Mouse (Mus musculus) embryonic stem cell, embryonic (primary cell): ENCODE results near the gene Alpk3.

Source experiments
- CTCF ChIA-PET, 4 experiments: fragments of 300-600 bp in 2 of 4; fragments of 350-600 bp in 2 of 4; sonication (Branson Sonifier 250); formaldehyde crosslinking; loops; one replicate each; lab custom pipeline; 2022; ENCODE audit warnings: inconsistent platforms in 2 of 4; lab: Charles Lee
- POLR2A ChIA-PET, 4 experiments: fragments of 300-600 bp in 2 of 4; fragments of 350-600 bp in 2 of 4; sonication (Branson Sonifier 250); formaldehyde crosslinking; loops; one replicate each; lab custom pipeline; 2022; ENCODE audit warnings: antibody characterized with exemption in 4 of 4, inconsistent platforms in 1 of 4; lab: Charles Lee

Gene Alpk3

GRCm38 (mm10) chr7:81057471-81057870 lies at the start of gene Alpk3:
Gene Alpk3, plus strand, starts transcription at chr7:81057600.
- ChIA-PET POLR2A (interaction anchor here (0.6 to 8.4 kb wide), 57 partner anchors 9 to 288 kb away, joined by 3 to 82 read pairs (median 4); partner anchors contain the start of genes Sec11a (in 2 of the 4), Zscan2 (in 2 of the 4), Nmb (in 1 of the 4) and Rps17 (in 1 of the 4)), CTCF (interaction anchor here in 3 of 4 experiments (0.9 to 1.9 kb wide), 6 partner anchors 97 to 204 kb away, joined by 3 to 7 read pairs (median 4); no protein-coding TSS in a partner anchor)

GRCm38 (mm10) chr7:81008285-81008684 lies 49.1 kb upstream of the Alpk3 start:
- CTCF ChIA-PET: interaction anchor here in 1 of 4 experiments (1.1 kb wide), 1 partner anchor 155 kb away, joined by 5 read pairs; no protein-coding TSS in a partner anchor
- POLR2A ChIA-PET: interaction anchor here in 1 of 4 experiments (1.1 to 1.4 kb wide), 2 partner anchors 14 to 119 kb away, joined by 3 read pairs; no protein-coding TSS in a partner anchor

DNA sequence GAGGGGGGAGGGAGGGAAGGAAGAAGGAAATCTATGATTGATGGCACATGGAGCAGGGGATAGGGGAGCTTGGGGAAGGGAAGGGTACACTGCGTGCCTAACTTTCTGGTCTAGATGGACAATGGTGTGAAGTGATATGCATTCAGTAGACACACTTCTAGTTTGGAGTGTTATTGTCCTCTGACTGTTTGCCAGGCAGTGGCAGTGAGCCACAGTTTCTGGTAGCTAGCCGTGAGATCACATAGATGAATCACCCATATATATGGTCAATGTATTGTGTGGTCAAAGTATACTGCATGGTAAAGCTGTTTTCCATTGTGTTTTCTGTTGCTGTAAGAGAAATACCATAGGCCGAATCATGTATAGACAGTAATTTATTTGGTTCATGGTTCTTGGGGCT lies 45.8 kb upstream of the Alpk3 start:
- ChIA-PET CTCF (no interaction called here), POLR2A (interaction anchor here in 2 of 4 experiments (0.5 to 1.7 kb wide), 5 partner anchors 9 to 109 kb away, joined by 3 to 5 read pairs (median 3); no protein-coding TSS in a partner anchor)

DNA sequence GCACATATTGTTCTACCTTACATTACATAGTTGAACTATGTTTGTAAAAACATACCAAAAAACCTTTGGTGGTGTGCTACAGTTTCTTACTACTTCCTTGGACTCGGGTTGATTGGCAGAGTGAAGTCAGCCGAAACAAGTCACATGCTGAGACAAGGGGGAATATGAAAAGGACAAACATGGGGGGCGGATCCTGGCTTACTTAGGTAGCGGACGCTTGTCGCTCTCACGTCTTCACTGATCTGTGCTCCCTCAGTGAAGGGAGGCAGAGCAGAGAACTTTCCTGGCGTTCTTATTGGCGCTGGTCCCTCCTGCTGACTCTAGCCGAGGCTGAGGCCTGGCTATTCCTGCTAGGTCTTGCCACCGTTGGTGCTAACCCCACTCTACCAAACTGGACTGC lies 37.1 kb upstream of the Alpk3 start:
- CTCF ChIA-PET: no interaction called here
- POLR2A ChIA-PET: interaction anchor here in 3 of 4 experiments (0.6 to 1.4 kb wide), 4 partner anchors 88 to 196 kb away, joined by 3 to 6 read pairs (median 4); no protein-coding TSS in a partner anchor

DNA sequence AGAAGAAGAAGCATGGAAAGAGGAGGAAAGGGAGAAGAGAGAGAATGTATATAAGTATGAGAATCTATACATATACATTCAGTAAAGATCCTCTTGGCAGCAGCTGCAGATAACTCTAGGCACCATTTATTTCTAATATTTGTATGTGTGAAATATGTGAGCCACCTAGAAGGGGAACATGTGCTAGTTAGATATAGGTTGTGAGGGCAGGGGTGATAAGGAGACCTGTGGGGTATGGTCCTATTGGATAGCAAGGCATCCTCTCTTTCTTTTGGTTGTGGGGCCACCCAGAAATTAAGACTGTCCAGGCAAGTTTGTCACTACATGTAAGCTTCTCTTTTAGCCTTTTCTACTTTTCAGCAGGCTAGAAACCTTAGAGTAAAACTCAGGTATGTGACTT lies 34.7 kb upstream of the Alpk3 start:
- ChIA-PET CTCF (no interaction called here), POLR2A (interaction anchor here in 1 of 4 experiments (1.6 to 1.7 kb wide), 2 partner anchors 11 to 36 kb away, joined by 4 read pairs; no protein-coding TSS in a partner anchor)

DNA sequence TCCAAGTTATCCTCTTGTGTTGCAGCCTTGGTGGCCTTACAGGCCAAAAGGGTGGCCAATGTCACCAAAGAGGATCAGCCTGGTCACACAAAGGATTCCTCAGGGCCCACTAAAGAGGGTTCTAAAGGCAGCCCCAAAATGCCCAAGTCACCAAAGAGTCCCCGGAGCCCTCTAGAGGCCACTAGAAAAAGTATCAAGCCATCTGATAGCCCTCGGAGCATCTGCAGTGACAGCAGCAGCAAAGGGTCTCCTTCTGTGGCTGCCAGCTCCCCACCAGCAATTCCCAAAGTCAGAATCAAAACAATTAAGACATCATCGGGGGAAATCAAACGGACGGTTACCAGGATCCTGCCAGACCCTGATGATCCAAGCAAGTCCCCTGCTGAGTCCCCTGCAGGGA lies 33.3 kb upstream of the Alpk3 start:
- ChIA-PET CTCF (interaction anchor here in 2 of 4 experiments (0.7 to 1.4 kb wide), 5 partner anchors 18 to 583 kb away, joined by 3 to 6 read pairs (median 3); partner anchors contain the start of gene Zfp592 (in 1 of the 2)), POLR2A (interaction anchor here in 2 of 4 experiments (0.6 to 2.1 kb wide), 13 partner anchors 12 to 120 kb away, joined by 3 to 9 read pairs (median 3); partner anchors contain the start of gene Sec11a (in 2 of the 2))

- ChIA-PET CTCF (interaction anchor here in 1 of 4 experiments (1.4 kb wide), 1 partner anchor 32 kb away, joined by 6 read pairs; the partner anchor contains the start of gene Zfp592), POLR2A (interaction anchor here in 2 of 4 experiments (0.6 to 2.1 kb wide), 12 partner anchors 12 to 278 kb away, joined by 3 to 9 read pairs (median 3); partner anchors contain the start of gene Sec11a (in 2 of the 2))
Measured at GRCm38 (mm10) chr7:81024651-81025050, 32.7 kb upstream of the Alpk3 start.

- ChIA-PET POLR2A (interaction anchor here in 3 of 4 experiments (0.8 to 1.5 kb wide), 7 partner anchors 13 to 116 kb away, joined by 3 read pairs; partner anchors contain the start of gene Sec11a (in 1 of the 3)), CTCF (interaction anchor here in 1 of 4 experiments (1.6 kb wide), 1 partner anchor 137 kb away, joined by 4 read pairs; no protein-coding TSS in a partner anchor)
Measured at GRCm38 (mm10) chr7:81025751-81026150, 31.6 kb upstream of the Alpk3 start.

- ChIA-PET CTCF (no interaction called here), POLR2A (interaction anchor here in 3 of 4 experiments (0.7 to 4.0 kb wide), 3 partner anchors 14 to 146 kb away, joined by 3 to 15 read pairs (median 3); partner anchors contain the start of gene Alpk3 (in 1 of the 3))
Measured at GRCm38 (mm10) chr7:81039711-81040110, 17.7 kb upstream of the Alpk3 start.

DNA sequence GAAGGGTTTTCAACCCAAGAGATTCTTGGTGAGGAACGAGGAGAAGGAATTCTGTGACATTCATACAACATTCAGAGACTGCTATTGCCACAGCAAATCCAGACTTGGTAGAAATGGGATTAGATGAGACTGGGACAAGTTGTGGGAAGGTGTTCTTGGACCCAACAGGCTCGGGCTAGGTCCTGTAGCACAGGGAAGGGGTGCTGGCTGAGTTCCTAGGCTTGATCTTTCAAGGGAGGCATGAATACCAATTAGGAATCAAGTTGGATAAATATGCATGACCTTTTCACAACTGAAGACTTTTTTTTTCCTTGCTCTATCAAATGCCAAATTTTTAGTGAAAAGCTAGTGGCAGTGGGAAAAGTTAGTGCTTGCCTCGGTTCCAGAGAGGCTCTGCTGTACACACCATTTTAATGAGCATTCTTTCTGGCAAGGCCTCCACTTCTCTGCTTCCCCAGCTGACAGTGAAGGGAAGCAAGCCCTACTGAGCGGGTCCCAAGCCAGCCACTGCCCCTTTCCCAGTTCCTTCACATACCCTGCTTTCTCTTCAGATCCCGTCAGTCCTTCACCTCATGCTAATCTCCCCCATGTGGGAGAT lies 14.3 kb upstream of the Alpk3 start:
- ChIA-PET POLR2A (interaction anchor here in 2 of 4 experiments (0.8 to 1.6 kb wide), 7 partner anchors 12 to 69 kb away, joined by 3 to 4 read pairs (median 3); partner anchors contain the start of gene Alpk3 (in 1 of the 2)), CTCF (no interaction called here)

DNA sequence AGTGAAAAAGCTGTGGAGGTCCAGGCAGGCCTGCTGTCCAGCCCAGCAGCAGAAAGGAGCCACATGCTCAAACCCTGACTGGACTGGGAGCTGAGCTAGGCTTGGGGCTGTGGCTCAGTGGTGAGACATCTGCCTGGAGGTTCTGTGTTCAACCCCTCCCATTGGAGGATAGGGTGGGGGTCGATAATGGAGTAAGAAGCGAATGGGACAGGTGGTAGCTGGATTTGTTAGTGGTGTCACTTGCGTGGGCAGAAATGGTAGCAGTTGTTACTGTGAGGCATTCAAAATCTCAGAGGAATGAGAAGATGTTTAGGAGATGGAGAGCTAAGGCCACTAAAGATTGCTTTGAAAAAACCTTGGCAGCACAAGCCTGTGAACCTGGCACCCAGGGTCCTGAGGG lies 9.6 kb upstream of the Alpk3 start:
- ChIA-PET CTCF (interaction anchor here in 2 of 4 experiments (0.8 to 1.2 kb wide), 4 partner anchors 10 to 114 kb away, joined by 3 to 4 read pairs (median 3); no protein-coding TSS in a partner anchor), POLR2A (interaction anchor here in 3 of 4 experiments (0.6 to 4.0 kb wide), 15 partner anchors 10 to 523 kb away, joined by 3 to 35 read pairs (median 5); partner anchors contain the start of genes Alpk3 (in 3 of the 3), Sec11a (in 1 of the 3) and Whamm (in 1 of the 3))

DNA sequence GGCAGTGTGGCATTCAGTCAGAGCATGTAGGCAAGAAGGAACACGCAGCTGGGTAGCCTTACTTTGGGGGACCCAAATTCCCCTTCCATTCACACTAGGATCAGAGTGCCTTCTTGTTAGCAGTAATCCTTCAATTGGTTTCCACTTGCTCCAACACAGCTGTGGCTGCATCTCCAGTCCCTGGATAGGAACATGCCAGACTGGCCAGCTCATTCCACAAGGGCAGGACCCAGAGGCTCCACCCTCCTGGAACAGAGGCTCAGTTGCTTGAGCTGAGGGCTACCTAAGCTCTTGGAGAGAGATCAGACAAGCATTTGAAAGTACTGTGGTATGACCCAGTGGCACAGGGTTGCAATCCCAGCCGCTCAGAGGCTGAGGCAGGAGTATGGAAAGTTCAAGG lies 8.9 kb upstream of the Alpk3 start:
- POLR2A ChIA-PET: interaction anchor here (0.6 to 4.0 kb wide), 21 partner anchors 9 to 727 kb away, joined by 3 to 35 read pairs (median 4); partner anchors contain the start of genes Alpk3 (in 3 of the 4), Nmb (in 1 of the 4), Sec11a (in 1 of the 4) and Whamm (in 1 of the 4)

GRCm38 (mm10) chr7:81049966-81050365 lies 7.4 kb upstream of the Alpk3 start:
- ChIA-PET CTCF (interaction anchor here in 2 of 4 experiments (1.2 to 1.5 kb wide), 2 partner anchors 10 to 193 kb away, joined by 3 read pairs; no protein-coding TSS in a partner anchor), POLR2A (interaction anchor here in 2 of 4 experiments (0.8 to 4.0 kb wide), 10 partner anchors 9 to 189 kb away, joined by 3 to 35 read pairs (median 4); partner anchors contain the start of genes Alpk3 (in 2 of the 2), Nmb (in 1 of the 2) and Zscan2 (in 1 of the 2))

More for the DNA sequence above, 8.9 kb upstream of the Alpk3 start:
- CTCF ChIA-PET: interaction anchor here in 1 of 4 experiments (1.2 kb wide), 1 partner anchor 12 kb away, joined by 3 read pairs; no protein-coding TSS in a partner anchor

DNA sequence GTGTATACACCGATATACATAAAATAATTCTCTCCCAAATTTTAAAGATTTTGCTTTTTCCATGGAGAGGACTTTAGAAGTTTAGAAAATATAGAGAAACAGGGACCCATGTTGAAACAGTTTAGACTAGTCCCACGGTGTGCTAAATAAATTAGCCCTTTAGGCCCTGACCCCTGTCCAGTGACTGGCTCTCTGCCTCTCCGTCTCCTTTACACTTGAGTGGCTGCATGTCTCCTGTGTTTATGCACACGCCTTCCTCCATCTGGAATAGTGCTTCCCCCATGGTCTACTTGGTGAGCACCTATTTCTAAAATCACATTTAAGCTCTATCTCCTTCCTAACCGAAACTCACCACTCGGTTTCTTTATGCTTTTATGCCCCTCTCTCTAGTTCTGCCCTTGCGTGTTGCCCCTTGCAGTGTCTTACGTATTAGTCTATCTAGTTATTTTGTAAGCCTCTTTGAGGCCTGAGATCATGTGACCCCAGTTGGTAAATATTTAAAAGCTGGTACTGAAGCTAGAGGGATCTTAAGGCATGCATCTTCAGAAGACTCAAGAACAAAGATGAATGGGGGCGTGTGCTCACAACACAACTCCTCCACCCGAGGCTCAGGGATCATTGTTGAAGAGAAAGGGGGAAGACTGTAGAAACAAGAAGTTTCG lies 1.6 kb upstream of the Alpk3 start:
- ChIA-PET POLR2A (no interaction called here), CTCF (no interaction called here)

DNA sequence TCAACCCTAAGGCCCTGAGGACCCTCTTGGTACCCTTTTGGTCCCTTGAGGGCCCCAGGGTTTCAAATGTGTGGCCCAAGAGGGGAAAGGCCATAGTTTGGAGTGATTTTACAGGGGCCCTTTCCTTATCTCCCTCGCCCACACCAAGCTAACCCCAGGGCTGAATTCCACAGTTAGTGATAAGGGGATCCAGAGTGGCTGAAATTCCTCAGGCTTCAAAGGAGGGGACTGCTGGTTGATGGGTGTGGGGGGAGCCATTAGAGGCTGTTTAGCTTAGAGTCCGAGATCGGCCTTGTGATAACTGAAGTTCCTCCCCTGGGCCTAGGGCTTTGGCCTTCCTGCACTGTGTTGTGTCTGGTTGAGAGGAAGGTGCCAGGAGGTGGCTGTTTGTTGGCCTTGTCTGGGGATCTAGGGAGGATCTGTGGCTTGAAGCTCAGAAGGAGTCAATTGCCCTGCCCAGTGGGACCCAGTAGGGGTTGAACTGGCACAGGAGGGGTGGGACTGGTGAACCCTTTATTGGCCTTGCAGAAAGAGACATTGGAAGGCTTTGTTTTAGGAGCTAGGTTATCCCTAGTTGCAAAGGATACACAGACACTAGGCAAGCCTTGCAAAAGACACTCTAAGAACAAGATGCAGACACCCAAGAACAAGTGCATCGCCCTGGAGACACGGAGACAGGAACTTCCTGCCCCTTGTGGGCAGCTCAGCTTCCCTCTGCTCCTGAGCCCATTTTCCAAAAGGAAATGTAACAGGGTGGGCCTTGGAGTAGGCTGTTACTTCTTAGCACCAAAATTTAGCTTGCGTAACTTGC lies 706 bp downstream of the Alpk3 start:
- ChIA-PET POLR2A (interaction anchor here (0.5 to 8.4 kb wide), 66 partner anchors 9 to 287 kb away, joined by 3 to 82 read pairs (median 3); partner anchors contain the start of genes Nmb (in 2 of the 4), Sec11a (in 2 of the 4), Zscan2 (in 2 of the 4) and Rps17 (in 1 of the 4)), CTCF (interaction anchor here in 3 of 4 experiments (0.7 to 3.0 kb wide), 10 partner anchors 97 to 205 kb away, joined by 3 to 19 read pairs (median 3); no protein-coding TSS in a partner anchor)

DNA sequence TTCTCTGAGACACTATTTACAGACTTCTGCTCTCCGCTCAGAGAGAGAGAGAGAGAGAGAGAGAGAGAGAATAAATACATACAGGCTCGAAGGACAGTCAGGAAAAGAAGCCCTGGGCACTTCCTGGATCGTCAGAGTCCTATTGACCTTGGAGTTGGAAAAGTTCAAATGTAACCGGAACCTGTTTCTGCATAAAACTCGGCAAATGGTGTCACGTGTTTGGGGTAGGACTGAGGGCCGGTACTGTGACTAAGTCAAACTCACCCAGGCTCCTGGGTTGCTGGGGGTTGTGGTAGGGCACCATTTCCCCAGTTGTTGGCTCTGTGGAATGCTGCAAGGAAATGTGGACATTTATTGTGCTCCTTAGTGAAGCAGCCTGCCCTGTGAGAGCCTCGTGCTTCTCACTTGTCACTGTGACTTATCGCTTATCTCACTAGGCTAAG lies 1.3 kb downstream of the Alpk3 start:
- POLR2A ChIA-PET: interaction anchor here (0.6 to 8.4 kb wide), 46 partner anchors 8 to 286 kb away, joined by 3 to 82 read pairs (median 4); partner anchors contain the start of genes Sec11a (in 2 of the 4), Nmb (in 1 of the 4), Rps17 (in 1 of the 4) and Wdr73 (in 1 of the 4)

More for the DNA sequence above, 1.3 kb downstream of the Alpk3 start:
- CTCF ChIA-PET: interaction anchor here in 3 of 4 experiments (0.5 to 3.3 kb wide), 10 partner anchors 96 to 514 kb away, joined by 3 to 20 read pairs (median 4); no protein-coding TSS in a partner anchor
